Mouse (Mus musculus): ENCODE results near the gene Siglecg.
A peak's percentile ranks its signal among the peaks of the same experiment; 100 is the strongest.

Siglecg gene

GRCm38 (mm10) chr7:43443126-43443916 is 35.3 kb downstream of the Siglecg start:
- DNase-seq: peak; percentile 65 to 69

GRCm38 (mm10) chr7:43443917-43444293 is 35.9 kb downstream of the Siglecg start, which contains the start of the genes Etfb and Gm45233:
Gene Etfb, plus strand, starts transcription at chr7:43444083.
Gene Gm45233, plus strand, starts transcription at chr7:43444128.
- DNase-seq: peak; percentile 93 to 96

GRCm38 (mm10) chr7:43447801-43448200 is 39.8 kb downstream of the Siglecg start:
- no peak for DNase-seq

GRCm38 (mm10) chr7:43448246-43448645 is 40.2 kb downstream of the Siglecg start:
- DNase-seq: no peak

- no peak for DNase-seq
These were observed 41.8 kb downstream of the Siglecg start for GRCm38 (mm10) chr7:43449811-43450210.

- no peak for DNase-seq
These were observed 43.7 kb downstream of the Siglecg start for GRCm38 (mm10) chr7:43451726-43452125.

- DNase-seq: no peak
These were observed 44.6 kb downstream of the Siglecg start for GRCm38 (mm10) chr7:43452609-43453008.

- DNase-seq: no peak
These were observed 45.8 kb downstream of the Siglecg start for GRCm38 (mm10) chr7:43453599-43454355.

GRCm38 (mm10) chr7:43454371-43454770 is 46.4 kb downstream of the Siglecg start:
- no peak for DNase-seq

GRCm38 (mm10) chr7:43462851-43463250 is 54.8 kb downstream of the Siglecg start, which contains the start of gene Vsig10l:
Gene Vsig10l, plus strand, starts transcription at chr7:43463151.
- no peak for DNase-seq

GRCm38 (mm10) chr7:43463976-43464375 is 56.0 kb downstream of the Siglecg start:
- no peak for DNase-seq

- no peak for DNase-seq
These were observed 56.9 kb downstream of the Siglecg start for GRCm38 (mm10) chr7:43464864-43465343.

- peak; percentile 68 to 79 for DNase-seq
These were observed 57.5 kb downstream of the Siglecg start for GRCm38 (mm10) chr7:43465344-43466098.

- peak; percentile 82 to 88 for DNase-seq
These were observed 58.2 kb downstream of the Siglecg start for GRCm38 (mm10) chr7:43466099-43466694.
